Mouse (Mus musculus) forebrain, embryonic 13.5 days (tissue): ENCODE results near the gene Rab3gap1. TPM values are rescaled to one million over a fixed set of nuclear protein-coding genes. Genes with fewer than 3 reads are reported as not detected.
A peak's percentile ranks its signal among the peaks of the same experiment; 100 is the strongest.

Source experiments
- ATAC-seq: fragments of 200-750 bp; cut with Nextera tagmentation; 2 replicates; pipeline ENCODE4 v1.8.0; 2017
- H3K27ac ChIP-seq: fragments of 300-500 bp; sonication (generic); 2 replicates; pipeline ENCODE4 v1.5.1; 2015; ENCODE audit warnings: inconsistent platforms, mild to moderate bottlenecking, moderate library complexity
- H3K27me3 ChIP-seq: fragments of 300-500 bp; sonication (generic); 2 replicates; pipeline ENCODE4 v1.6.1; 2015; ENCODE audit warnings: mild to moderate bottlenecking, inconsistent platforms
- H3K36me3 ChIP-seq: fragments of 300-500 bp; sonication (generic); 2 replicates; pipeline ENCODE4 v1.6.1; 2015; ENCODE audit warnings: mild to moderate bottlenecking, inconsistent platforms; ENCODE audit not compliant: poor library complexity, severe bottlenecking
- H3K4me1 ChIP-seq: fragments of 300-500 bp; sonication (generic); 2 replicates; pipeline ENCODE4 v1.6.1; 2015; ENCODE audit warnings: inconsistent platforms
- H3K4me2 ChIP-seq: fragments of 300-500 bp; sonication (generic); 2 replicates; pipeline ENCODE4 v1.6.1; 2015; ENCODE audit warnings: inconsistent platforms, mild to moderate bottlenecking, moderate library complexity
- H3K4me3 ChIP-seq: fragments of 300-500 bp; sonication (generic); 2 replicates; pipeline ENCODE4 v1.5.1; 2015; ENCODE audit warnings: mild to moderate bottlenecking, inconsistent platforms
- H3K9ac ChIP-seq: fragments of 300-500 bp; sonication (generic); 2 replicates; pipeline ENCODE4 v1.6.1; 2015; ENCODE audit warnings: mild to moderate bottlenecking, inconsistent platforms
- H3K9me3 ChIP-seq: fragments of 300-500 bp; sonication (generic); replicated peaks from 2 replicates; pipeline ENCODE4 v1.6.1; 2016; ENCODE audit warnings: inconsistent platforms
- WGBS: fragments of 180-500 bp; shearing (Covaris S2); methylation state at CpG from one replicate; pipeline ENCODE4 v1.1.7; 2015; 5-methylcytosine and 5-hydroxymethylcytosine counted together
- polyA plus RNA-seq: library from polyadenylated mRNA; unstranded; fragments of >200 nt; fragmentation: Nextera tagmentation; extraction: Ambion mirVana; gene quantifications from 2 replicates; pipeline ENCODE4 v1.2.1, GENCODE M21; 2015

The Rab3gap1 gene
- polyA plus RNA-seq, 1 experiment from 2014 or later = 16.1 TPM

- H3K9ac ChIP-seq = no peak overlapping the region
- no peak overlapping the region for H3K4me2 ChIP-seq
- no peak for ATAC-seq
- 90% methylated on average over 6 of the region's 6 CpGs for WGBS
- H3K36me3 ChIP-seq = no peaks in the 10 kb centered on the region
- no peak overlapping the region for H3K27ac ChIP-seq
- no peaks in the 10 kb centered on the region for H3K27me3 ChIP-seq
- no peak overlapping the region for H3K4me3 ChIP-seq
- no peaks in the 10 kb centered on the region for H3K9me3 ChIP-seq
- no peaks in the 10 kb centered on the region for H3K4me1 ChIP-seq
These were observed 8.7 kb upstream of the Rab3gap1 start for GRCm38 (mm10) chr1:127859799-127860400.

DNA sequence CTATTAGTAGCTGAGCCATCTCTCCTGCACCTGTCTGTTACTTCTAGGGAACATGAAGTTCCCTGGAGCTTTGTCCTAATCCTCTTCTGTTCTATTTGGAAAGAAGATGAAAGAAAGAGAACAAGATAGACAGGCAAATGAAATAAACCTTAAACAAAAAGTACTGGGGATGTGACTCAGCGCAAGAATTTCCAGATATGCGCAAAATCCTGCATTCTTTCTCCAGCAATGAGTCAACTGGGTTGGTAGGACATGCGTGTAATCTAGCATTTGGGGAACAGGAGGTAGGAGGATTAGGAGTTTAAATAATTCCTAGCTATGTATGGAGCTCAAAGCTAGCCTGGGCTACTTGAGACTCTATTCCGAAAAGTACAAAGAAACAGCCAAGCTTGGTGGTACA, 8.1 kb upstream of the Rab3gap1 start:
- Histone ChIP-seq H3K36me3 (no peaks in the 10 kb centered on the region), H3K9me3 (no peaks in the 10 kb centered on the region), H3K27me3 (no peaks in the 10 kb centered on the region), H3K27ac (no peak overlapping the region), H3K4me2 (no peak overlapping the region), H3K4me1 (no peaks in the 10 kb centered on the region), H3K4me3 (no peak overlapping the region), H3K9ac (no peak overlapping the region)
- no peak for ATAC-seq
- 93% methylated on average over 4 of the region's 4 CpGs for WGBS

- Histone ChIP-seq H3K4me1 (no peaks in the 10 kb centered on the region), H3K4me3 (no peak overlapping the region)
- 88% methylated on average over 5 of the region's 5 CpGs for WGBS
These were observed 6.7 kb upstream of the Rab3gap1 start for GRCm38 (mm10) chr1:127861900-127862299.

DNA sequence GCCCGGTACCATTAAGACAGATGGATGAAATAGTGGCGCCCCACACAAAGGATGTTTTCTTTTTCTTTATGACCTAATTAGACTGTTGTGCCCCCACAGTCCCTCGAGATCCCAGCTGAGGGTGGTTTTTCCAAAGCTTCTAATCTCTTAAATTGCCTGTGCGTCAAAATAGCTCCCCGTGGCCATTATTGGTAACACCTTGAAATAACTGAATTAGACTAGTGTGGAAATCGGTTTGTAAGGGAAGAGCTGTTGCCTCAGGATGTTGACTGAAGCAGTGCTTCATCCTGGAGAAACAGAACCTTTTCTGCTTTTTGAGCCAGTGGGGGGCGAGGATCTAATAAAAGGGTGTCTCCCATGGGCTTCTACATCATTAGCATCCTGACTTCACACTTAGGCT, 4.8 kb upstream of the Rab3gap1 start:
- no peak overlapping the region for H3K4me2 ChIP-seq
- no peaks in the 10 kb centered on the region for H3K27me3 ChIP-seq
- no peak overlapping the region for H3K27ac ChIP-seq
- H3K9ac ChIP-seq = no peak overlapping the region
- H3K36me3 ChIP-seq = no peaks in the 10 kb centered on the region
- no peaks in the 10 kb centered on the region for H3K9me3 ChIP-seq
- no peaks in the 10 kb centered on the region for H3K4me1 ChIP-seq
- no peak for ATAC-seq
- WGBS = 53% methylated on average over 7 of the region's 7 CpGs
- no peak overlapping the region for H3K4me3 ChIP-seq

More at GRCm38 (mm10) chr1:127861900-127862299, 6.7 kb upstream of the Rab3gap1 start:
- no peak overlapping the region for H3K27ac ChIP-seq
- H3K4me2 ChIP-seq = no peak overlapping the region
- no peak overlapping the region for H3K9ac ChIP-seq
- no peak for ATAC-seq
- H3K27me3 ChIP-seq = no peaks in the 10 kb centered on the region
- H3K9me3 ChIP-seq = no peaks in the 10 kb centered on the region
- no peaks in the 10 kb centered on the region for H3K36me3 ChIP-seq

- Histone ChIP-seq H3K9me3 (no peaks in the 10 kb centered on the region), H3K27ac (peak overlapping the region; percentile 65; the same call in 1 of the 2 replicates), H3K4me2 (peak overlapping the region; percentile 70), H3K27me3 (no peaks in the 10 kb centered on the region), H3K4me1 (peaks cover 10% of the 10 kb centered on the region), H3K9ac (peak overlapping the region; percentile 74), H3K4me3 (peak overlapping the region; percentile 79), H3K36me3 (peaks cover 6% of the 10 kb centered on the region; the same call in 1 of the 2 replicates)
- no peak for ATAC-seq
- 47% methylated on average over 8 of the region's 8 CpGs for WGBS
These were observed 703 bp downstream of the Rab3gap1 start for GRCm38 (mm10) chr1:127869276-127869675.

DNA sequence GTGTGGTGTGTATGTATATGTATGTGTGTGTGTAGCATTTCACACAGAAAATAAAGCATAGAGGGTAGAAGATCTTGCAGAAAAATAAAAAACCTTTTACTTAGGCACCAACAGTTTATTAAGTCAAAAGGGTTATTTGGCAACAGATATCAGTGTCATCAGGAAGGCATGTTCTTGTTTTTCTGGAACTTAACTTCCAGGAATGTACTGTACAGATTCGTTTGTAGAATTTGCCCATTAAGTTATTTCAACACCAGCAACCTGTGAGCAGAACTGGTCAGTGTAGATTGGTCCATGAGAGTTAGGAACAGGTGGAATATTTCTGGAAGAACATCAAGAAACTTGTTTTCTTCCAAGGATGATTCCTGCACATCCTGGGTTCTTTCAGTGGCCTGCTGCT, 30.8 kb downstream of the Rab3gap1 start:
- Histone ChIP-seq H3K4me1 (no peaks in the 10 kb centered on the region), H3K36me3 (peaks cover 5% of the 10 kb centered on the region), H3K9ac (no peak overlapping the region), H3K4me2 (no peak overlapping the region), H3K4me3 (no peak overlapping the region), H3K27me3 (no peaks in the 10 kb centered on the region), H3K9me3 (no peaks in the 10 kb centered on the region), H3K27ac (no peak overlapping the region)
- 76% methylated on average over 1 of the region's 1 CpGs for WGBS
- ATAC-seq = no peak

- ATAC-seq = no peak
- H3K27ac ChIP-seq = no peak overlapping the region
- no peaks in the 10 kb centered on the region for H3K9me3 ChIP-seq
- no peak overlapping the region for H3K4me2 ChIP-seq
- WGBS = 18% methylated on average over 2 of the region's 2 CpGs
- no peak overlapping the region for H3K4me3 ChIP-seq
- peaks cover 10% of the 10 kb centered on the region for H3K36me3 ChIP-seq
- no peaks in the 10 kb centered on the region for H3K4me1 ChIP-seq
- H3K9ac ChIP-seq = no peak overlapping the region
- no peaks in the 10 kb centered on the region for H3K27me3 ChIP-seq
These were observed 36.3 kb downstream of the Rab3gap1 start for GRCm38 (mm10) chr1:127904774-127905385.

DNA sequence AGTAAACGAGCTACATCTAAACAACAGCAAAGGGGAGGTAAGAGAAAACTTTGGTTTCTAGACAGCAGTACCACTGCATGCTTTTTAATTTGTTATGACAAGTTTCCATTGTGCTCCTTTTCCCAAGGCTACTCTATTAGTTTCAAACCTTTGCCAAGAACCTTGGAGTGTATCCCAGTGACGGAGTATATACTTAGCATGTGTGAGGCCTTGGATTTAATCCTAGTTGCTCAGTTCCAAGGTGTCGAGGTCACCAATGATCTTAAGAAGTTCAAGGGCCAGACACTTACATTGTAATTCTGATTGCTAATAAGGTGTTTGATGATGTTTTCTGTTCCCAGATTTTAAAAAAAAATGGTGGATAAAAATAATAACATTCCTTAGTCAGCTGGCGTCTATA, 44.5 kb downstream of the Rab3gap1 start:
- no peaks in the 10 kb centered on the region for H3K4me1 ChIP-seq

DNA sequence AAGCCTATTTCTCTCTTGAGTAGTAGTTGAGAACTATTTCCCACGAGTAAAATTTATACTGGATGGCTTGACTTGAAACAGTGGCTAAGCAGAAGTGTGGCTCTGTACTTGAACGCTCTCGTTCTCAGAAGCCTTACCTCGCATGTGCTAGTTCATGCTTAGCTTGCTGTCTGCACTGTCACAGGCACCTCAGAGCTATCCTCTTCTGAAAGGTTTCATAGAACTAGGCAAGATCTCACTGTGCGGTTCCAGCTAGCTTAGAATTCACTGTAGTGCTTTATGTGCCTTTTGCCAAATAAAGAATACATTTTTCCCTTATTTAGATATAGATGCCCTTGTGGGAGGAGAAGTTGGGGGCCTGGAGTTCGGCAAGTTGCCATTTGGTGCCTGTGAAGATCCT, 46.7 kb downstream of the Rab3gap1 start:
- Histone ChIP-seq H3K9ac (no peak overlapping the region), H3K4me1 (no peaks in the 10 kb centered on the region), H3K9me3 (no peaks in the 10 kb centered on the region), H3K27ac (no peak overlapping the region), H3K36me3 (peaks cover 25% of the 10 kb centered on the region), H3K4me3 (no peak overlapping the region), H3K27me3 (no peaks in the 10 kb centered on the region), H3K4me2 (no peak overlapping the region)
- no peak for ATAC-seq
- WGBS = 95% methylated on average over 6 of the region's 6 CpGs

More for the DNA sequence above, 44.5 kb downstream of the Rab3gap1 start:
- whole genome bisulfite sequencing = 77% methylated on average over 4 of the region's 4 CpGs
- Histone ChIP-seq H3K27ac (no peak overlapping the region), H3K4me2 (no peak overlapping the region), H3K36me3 (peaks cover 19% of the 10 kb centered on the region), H3K9me3 (no peaks in the 10 kb centered on the region), H3K4me3 (no peak overlapping the region), H3K27me3 (no peaks in the 10 kb centered on the region), H3K9ac (no peak overlapping the region)
- no peak for ATAC-seq

GRCm38 (mm10) chr1:127915802-127916201, 47.2 kb downstream of the Rab3gap1 start:
- no peak for ATAC-seq
- H3K9me3 ChIP-seq = no peaks in the 10 kb centered on the region
- no peak overlapping the region for H3K4me3 ChIP-seq
- no peaks in the 10 kb centered on the region for H3K27me3 ChIP-seq
- H3K27ac ChIP-seq = no peak overlapping the region
- 78% methylated on average over 1 of the region's 1 CpGs for WGBS
- peaks cover 26% of the 10 kb centered on the region for H3K36me3 ChIP-seq
- H3K9ac ChIP-seq = no peak overlapping the region
- no peak overlapping the region for H3K4me2 ChIP-seq
- no peaks in the 10 kb centered on the region for H3K4me1 ChIP-seq

- H3K36me3 ChIP-seq = peaks cover 57% of the 10 kb centered on the region
- no peaks in the 10 kb centered on the region for H3K9me3 ChIP-seq
- ATAC-seq = no peak
- no peak overlapping the region for H3K4me3 ChIP-seq
- no peak overlapping the region for H3K27ac ChIP-seq
- no peak overlapping the region for H3K9ac ChIP-seq
- 93% methylated on average over 2 of the region's 2 CpGs for WGBS
- H3K4me1 ChIP-seq = no peaks in the 10 kb centered on the region
- H3K4me2 ChIP-seq = no peak overlapping the region
- no peaks in the 10 kb centered on the region for H3K27me3 ChIP-seq
These were observed 64.8 kb downstream of the Rab3gap1 start for GRCm38 (mm10) chr1:127933405-127933804.

GRCm38 (mm10) chr1:127934322-127934721, 65.7 kb downstream of the Rab3gap1 start:
- Histone ChIP-seq H3K27me3 (no peaks in the 10 kb centered on the region), H3K4me3 (no peak overlapping the region), H3K4me1 (no peaks in the 10 kb centered on the region), H3K27ac (no peak overlapping the region), H3K9me3 (no peaks in the 10 kb centered on the region), H3K9ac (no peak overlapping the region), H3K4me2 (no peak overlapping the region), H3K36me3 (peaks cover 61% of the 10 kb centered on the region)
- no peak for ATAC-seq
- 95% methylated on average over 5 of the region's 5 CpGs for WGBS

DNA sequence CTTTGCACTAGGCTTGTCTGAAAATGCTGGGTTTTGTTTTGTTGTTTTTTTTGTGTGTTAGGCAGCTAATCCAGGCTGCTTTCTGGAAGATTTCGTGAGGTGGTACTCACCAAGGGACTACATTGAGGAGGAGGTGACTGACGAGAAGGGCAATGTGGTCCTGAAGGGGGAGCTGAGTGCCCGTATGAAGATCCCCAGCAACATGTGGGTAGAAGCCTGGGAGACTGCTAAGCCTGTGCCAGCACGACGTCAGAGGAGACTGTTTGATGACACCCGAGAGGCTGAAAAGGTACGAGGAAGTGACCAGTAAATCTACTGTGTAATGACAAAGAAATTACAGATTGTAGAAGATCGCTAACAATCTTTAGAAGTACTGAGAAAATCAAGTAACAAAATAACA, 68.7 kb downstream of the Rab3gap1 start:
- Histone ChIP-seq H3K9me3 (no peaks in the 10 kb centered on the region), H3K4me2 (no peak overlapping the region), H3K27ac (no peak overlapping the region), H3K36me3 (peaks cover 73% of the 10 kb centered on the region), H3K9ac (no peak overlapping the region), H3K4me3 (no peak overlapping the region), H3K4me1 (no peaks in the 10 kb centered on the region), H3K27me3 (no peaks in the 10 kb centered on the region)
- no peak for ATAC-seq
- 83% methylated on average over 8 of the region's 8 CpGs for WGBS
